Mouse (Mus musculus): ENCODE measurements around the gene Map2k6. TPM values are rescaled to one million over a fixed set of nuclear protein-coding genes. Genes with fewer than 3 reads are reported as not detected.

The Map2k6 gene
- total and polyA plus RNA-seq, 3 experiments = 1.9 to 3.2 TPM; not detected in 1

DNA sequence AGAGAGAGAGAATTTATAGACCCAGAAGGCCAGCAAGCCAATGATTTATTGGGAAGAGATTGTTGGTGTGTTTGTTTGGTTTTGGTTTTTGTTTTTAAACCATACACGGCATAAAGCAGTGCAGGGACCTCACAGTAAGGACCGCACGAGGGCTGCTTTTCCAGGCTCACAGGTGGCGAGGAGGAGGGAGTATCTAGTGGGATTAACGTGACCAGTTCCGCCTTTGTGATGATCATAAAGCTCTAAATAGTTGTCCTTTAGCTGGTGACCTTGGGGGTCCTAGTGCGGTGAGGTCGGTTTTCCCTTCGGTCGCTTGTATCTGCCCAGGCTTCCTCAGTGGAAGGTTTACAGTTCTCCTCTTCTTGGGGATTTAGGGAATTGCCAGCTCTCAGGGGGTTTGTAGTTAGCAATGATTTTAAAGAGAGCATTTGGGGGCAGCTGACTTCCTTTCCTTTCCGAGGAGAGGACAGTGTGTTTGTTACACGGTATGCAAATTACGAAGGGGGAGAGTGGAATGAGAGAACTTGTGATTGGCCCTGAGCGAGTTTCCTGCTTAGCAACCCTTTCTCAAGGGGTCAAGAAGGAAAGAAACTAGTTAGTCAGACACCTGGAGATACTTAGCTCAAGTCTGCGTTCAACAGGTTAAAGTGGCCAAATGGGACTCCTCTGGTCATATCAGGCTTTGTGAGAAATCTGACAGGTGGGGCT lies 29.5 kb upstream of the Map2k6 start:
- Histone ChIP-seq H3K9me3 (replicated peaks; ENCODE audit: insufficient read depth, low read length) (no peaks in the 10 kb centered on the region), H3K9ac (ENCODE audit: control insufficient read depth, low read depth, low read length, poor library complexity, severe bottlenecking) (no peak overlapping the region), H3K27ac (ENCODE audit: control insufficient read depth, low read depth, low read length) (no peak overlapping the region), H3K36me3 (ENCODE audit: control insufficient read depth in 1 of 2, insufficient read depth in 2 of 2, low read length in 2 of 2) (no peaks in the 10 kb centered on the region), H3K4me3 (ENCODE audit: control insufficient read depth in 1 of 2, insufficient read depth in 1 of 2, low read depth in 2 of 2, low read length in 2 of 2) (no peak overlapping the region), H3K4me1 (ENCODE audit: control insufficient read depth in 1 of 2, insufficient read depth in 2 of 2, low read length in 2 of 2) (no peaks in the 10 kb centered on the region), H3K79me2 (ENCODE audit: control insufficient read depth, insufficient read depth, low read length, poor library complexity) (no peaks in the 10 kb centered on the region), H3K27me3 (ENCODE audit: control insufficient read depth in 1 of 2, insufficient read depth in 2 of 2, low read length in 2 of 2) (no peaks in the 10 kb centered on the region; a peak in 2 of 4 replicates)
- no peak for TF ChIP-seq MYB (IDR thresholded peaks at IDR 0.05; ENCODE audit: low read depth, low read length)
- TF ChIP-seq KAT2A (conservative IDR thresholded peaks at IDR 0.05; ENCODE audit: low read depth, low read length) = no peak
- TF ChIP-seq JUND (IDR thresholded peaks at IDR 0.05; ENCODE audit: low read depth, low read length) = no peak
- no peak for TF ChIP-seq GATA1 (IDR thresholded peaks at IDR 0.05; ENCODE audit: low read depth, low read length)
- no peak for TF ChIP-seq MYC (IDR thresholded peaks at IDR 0.05; ENCODE audit: low read depth, low read length)
- TF ChIP-seq MAFK (IDR thresholded peaks at IDR 0.05; ENCODE audit: borderline replicate concordance, low read depth, low read length) = no peak
- TF ChIP-seq CTCF (IDR thresholded peaks at IDR 0.05 in 2 of 3, conservative IDR thresholded peaks at IDR 0.05 in 1 of 3; ENCODE audit: control insufficient read depth in 1 of 3, insufficient read depth in 1 of 3, low read depth in 2 of 3, low read length in 3 of 3, poor library complexity in 1 of 3, severe bottlenecking in 1 of 3) = no peak
- TF ChIP-seq USF2 (IDR thresholded peaks at IDR 0.05; ENCODE audit: borderline replicate concordance in 1 of 2, insufficient read depth in 1 of 2, low read depth in 1 of 2, low read length in 2 of 2) = no peak
- no peak for TF ChIP-seq CHD1 (IDR thresholded peaks at IDR 0.05; ENCODE audit: low read depth, low read length)
- no peak for TF ChIP-seq CHD2 (IDR thresholded peaks at IDR 0.05; ENCODE audit: low read length)
- no peak for TF ChIP-seq NELFE (IDR thresholded peaks at IDR 0.05; ENCODE audit: low read depth, low read length)
- TF ChIP-seq GABPA (IDR thresholded peaks at IDR 0.05; ENCODE audit: low read depth, low read length) = no peak
- no peak for TF ChIP-seq MAZ (IDR thresholded peaks at IDR 0.05; ENCODE audit: low read depth, low read length)
- TF ChIP-seq USF1 (IDR thresholded peaks at IDR 0.05; ENCODE audit: low read depth, low read length) = no peak
- no peak for TF ChIP-seq POLR2AphosphoS2 (IDR thresholded peaks at IDR 0.05; ENCODE audit: low read length)
- TF ChIP-seq ZKSCAN1 (IDR thresholded peaks at IDR 0.05; ENCODE audit: low read depth, low read length) = no peak
- no peak for TF ChIP-seq RCOR1 (IDR thresholded peaks at IDR 0.05; ENCODE audit: low read depth, low read length)
- TF ChIP-seq ETS1 (IDR thresholded peaks at IDR 0.05; ENCODE audit: low read depth, low read length) = no peak
- no peak for TF ChIP-seq HCFC1 (IDR thresholded peaks at IDR 0.05; ENCODE audit: low read depth, low read length)
- DNase-seq (ENCODE audit: low read depth, low spot score) = no peak

DNA sequence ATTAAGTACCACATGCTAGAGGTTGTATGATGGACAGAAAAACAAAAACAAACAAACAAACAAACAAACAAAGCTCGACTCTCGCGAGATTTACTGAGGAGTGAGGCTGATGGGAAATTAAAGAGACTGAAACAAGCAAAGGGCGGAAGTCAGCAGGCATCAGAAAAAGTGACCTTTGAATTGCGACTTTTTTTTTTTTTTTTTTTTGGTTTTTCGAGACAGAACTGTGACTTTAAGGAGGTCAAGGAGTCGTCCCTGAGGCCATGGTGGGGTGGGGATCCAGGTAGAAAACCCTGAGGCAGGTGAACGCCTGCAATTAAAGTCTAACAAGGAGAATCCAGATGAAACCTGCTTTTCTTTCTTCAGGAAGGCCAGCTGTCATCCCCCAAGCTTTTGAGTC lies 27.1 kb upstream of the Map2k6 start:
- H3K36me3 ChIP-seq (ENCODE audit: control insufficient read depth in 1 of 2, insufficient read depth in 2 of 2, low read length in 2 of 2) = no peaks in the 10 kb centered on the region
- H3K9ac ChIP-seq (ENCODE audit: control insufficient read depth, low read depth, low read length, poor library complexity, severe bottlenecking) = no peak overlapping the region
- H3K4me1 ChIP-seq (ENCODE audit: control insufficient read depth in 1 of 2, insufficient read depth in 2 of 2, low read length in 2 of 2) = no peaks in the 10 kb centered on the region
- H3K79me2 ChIP-seq (ENCODE audit: control insufficient read depth, insufficient read depth, low read length, poor library complexity) = no peaks in the 10 kb centered on the region
- H3K27me3 ChIP-seq (ENCODE audit: control insufficient read depth in 1 of 2, insufficient read depth in 2 of 2, low read length in 2 of 2) = no peaks in the 10 kb centered on the region; a peak in 2 of 4 replicates
- TF ChIP-seq POLR2AphosphoS2 (IDR thresholded peaks at IDR 0.05; ENCODE audit: low read length) (no peak), MYC (IDR thresholded peaks at IDR 0.05; ENCODE audit: low read depth, low read length) (no peak), TBP (IDR thresholded peaks at IDR 0.05; ENCODE audit: low read depth, low read length) (no peak), TAL1 (IDR thresholded peaks at IDR 0.05; ENCODE audit: low read length) (no peak), ETS1 (IDR thresholded peaks at IDR 0.05; ENCODE audit: low read depth, low read length) (no peak), SMC3 (IDR thresholded peaks at IDR 0.05; ENCODE audit: low read depth, low read length) (no peak), NELFE (IDR thresholded peaks at IDR 0.05; ENCODE audit: low read depth, low read length) (no peak), RCOR1 (IDR thresholded peaks at IDR 0.05; ENCODE audit: low read depth, low read length) (no peak), ELF1 (IDR thresholded peaks at IDR 0.05; ENCODE audit: low read depth, low read length) (no peak), CHD2 (IDR thresholded peaks at IDR 0.05; ENCODE audit: low read length) (no peak), HCFC1 (IDR thresholded peaks at IDR 0.05; ENCODE audit: low read depth, low read length) (no peak), MEF2A (IDR thresholded peaks at IDR 0.05; ENCODE audit: extremely low read depth, insufficient replicate concordance, low read depth, low read length, poor library complexity, severe bottlenecking) (no peak), MAX (IDR thresholded peaks at IDR 0.05; ENCODE audit: low read length) (no peak), E2F4 (IDR thresholded peaks at IDR 0.05; ENCODE audit: borderline replicate concordance, low read depth, low read length) (no peak), RAD21 (IDR thresholded peaks at IDR 0.05; ENCODE audit: low read depth, low read length) (no peak), UBTF (IDR thresholded peaks at IDR 0.05; ENCODE audit: borderline replicate concordance, insufficient read depth, low read depth, low read length) (no peak)
- H3K4me3 ChIP-seq (ENCODE audit: control insufficient read depth in 1 of 2, insufficient read depth in 1 of 2, low read depth in 2 of 2, low read length in 2 of 2) = no peak overlapping the region
- no peaks in the 10 kb centered on the region for H3K9me3 ChIP-seq (replicated peaks; ENCODE audit: insufficient read depth, low read length)
- no peak for DNase-seq (ENCODE audit: low read depth, low spot score)
- H3K27ac ChIP-seq (ENCODE audit: control insufficient read depth, low read depth, low read length) = no peak overlapping the region

Measured in MEL (cell line).